Mouse (Mus musculus): ENCODE results near the gene Vmn1r56.
"Not testable (repeated sequence)": the region's sequence is repeated elsewhere in the genome, so short reads cannot be mapped to it uniquely, and the experiment has no call there.

The Vmn1r56 gene

DNA sequence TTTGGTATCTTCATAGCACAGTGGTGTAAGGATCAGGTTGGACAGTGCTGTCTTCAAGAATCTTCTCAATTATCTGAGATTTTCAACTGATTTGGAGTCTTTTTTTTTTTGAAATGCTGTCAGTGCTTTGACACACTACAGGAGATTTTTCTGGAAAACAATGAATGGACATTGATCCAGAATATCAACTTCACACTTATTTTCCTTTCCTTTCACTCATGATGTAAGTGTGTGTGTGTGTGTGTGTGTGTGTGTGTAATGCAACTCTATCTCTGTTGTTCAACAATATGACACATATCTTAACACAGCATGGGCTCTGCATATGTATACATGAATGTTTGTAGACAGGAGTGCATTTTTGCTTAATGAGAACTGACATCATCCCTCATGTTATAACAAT lies at the start of gene Vmn1r56:
TSS of gene Vmn1r56 (minus strand) at position 101 of the 400 bp plus-strand sequence.
- DNase-seq (ENCODE audit: low read depth, low spot score): not testable (repeated sequence)

DNA sequence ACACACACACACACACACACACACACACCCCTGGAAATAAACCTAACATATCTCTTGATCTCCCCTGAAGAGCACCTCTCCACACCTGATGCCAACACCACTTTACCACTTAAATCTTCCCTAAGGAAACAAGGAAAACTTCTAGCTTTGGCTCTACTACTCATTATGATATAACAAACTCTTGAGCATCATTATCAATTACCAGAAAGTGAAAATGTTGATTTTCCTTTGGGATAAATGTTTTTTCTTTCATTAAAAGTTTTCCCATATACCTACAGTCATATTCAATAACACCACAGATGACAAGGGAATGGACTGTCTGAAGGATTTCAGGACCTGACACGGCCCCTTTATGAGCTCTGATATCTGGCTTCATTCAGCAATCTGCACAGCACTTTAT lies 21.6 kb upstream of the Vmn1r56 start, which contains the start of gene Vmn1r57:
TSS of gene Vmn1r57 (plus strand) at position 301 of the 400 bp plus-strand sequence.
- not testable (repeated sequence) for DNase-seq (ENCODE audit: low read depth, low spot score)

DNA sequence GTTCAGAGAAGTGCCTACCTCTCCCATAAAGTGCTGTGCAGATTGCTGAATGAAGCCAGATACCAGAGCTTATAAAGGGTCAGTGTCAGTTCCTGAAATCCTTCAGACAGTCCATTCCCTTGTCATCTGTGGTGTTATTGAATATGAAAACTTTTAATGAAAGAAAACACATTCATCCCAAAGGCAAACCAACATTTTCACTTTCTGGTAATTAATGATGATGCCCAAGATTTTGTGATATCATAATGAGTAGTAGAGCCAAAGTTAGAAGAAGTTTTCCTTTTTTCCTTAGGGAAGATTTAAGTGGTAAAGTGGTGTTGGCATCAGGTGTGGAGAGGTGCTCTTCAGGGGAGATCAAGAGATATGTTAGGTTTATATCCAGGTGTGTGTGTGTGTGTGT lies 47.0 kb downstream of the Vmn1r56 start, which contains the start of gene Vmn1r55:
TSS of gene Vmn1r55 (minus strand) at position 101 of the 400 bp plus-strand sequence.
- not testable (repeated sequence) for DNase-seq (ENCODE audit: low read depth, low spot score)

Measured in WW6 (cell line).